Mouse (Mus musculus) lung, embryonic 16.5 days (tissue): ENCODE data around the gene Ppm1h. TPM values are rescaled to one million over a fixed set of nuclear protein-coding genes. Genes with fewer than 3 reads are reported as not detected.

ENCODE experiments used
- ATAC-seq: fragments of 200-750 bp; cut with Nextera tagmentation; 2 replicates; pipeline ENCODE4 v1.8.0; 2017; ENCODE audit warnings: low read depth, mild to moderate bottlenecking, moderate library complexity
- H3K27ac ChIP-seq: fragments of 300-500 bp; sonication (generic); 2 replicates; pipeline ENCODE4 v1.5.1; 2014; ENCODE audit warnings: mild to moderate bottlenecking, control low read depth, low read length
- H3K27me3 ChIP-seq: fragments of 300-500 bp; sonication (generic); 2 replicates; pipeline ENCODE4 v1.6.1; 2014; ENCODE audit warnings: low read depth, low read length, mixed read lengths; ENCODE audit not compliant: control insufficient read depth, insufficient read depth
- H3K36me3 ChIP-seq: fragments of 300-500 bp; sonication (generic); 2 replicates; pipeline ENCODE4 v1.6.1; 2014; ENCODE audit warnings: low read length; ENCODE audit not compliant: control insufficient read depth, insufficient read depth
- H3K4me1 ChIP-seq: fragments of 300-500 bp; sonication (generic); replicated peaks from 2 replicates; pipeline ENCODE4 v1.6.1; 2014; ENCODE audit warnings: low read length, mixed read lengths; ENCODE audit not compliant: control insufficient read depth, insufficient read depth
- H3K4me2 ChIP-seq: fragments of 300-500 bp; sonication (generic); 2 replicates; pipeline ENCODE4 v1.6.1; 2014; ENCODE audit warnings: low read depth, low read length, control low read depth
- H3K4me3 ChIP-seq: fragments of 300-500 bp; sonication (generic); 2 replicates; pipeline ENCODE4 v1.5.1; 2014; ENCODE audit warnings: mild to moderate bottlenecking, low read length, control low read depth
- H3K9ac ChIP-seq: fragments of 300-500 bp; sonication (generic); 2 replicates; pipeline ENCODE4 v1.6.1; 2014; ENCODE audit warnings: low read length, control low read depth
- H3K9me3 ChIP-seq: fragments of 300-500 bp; sonication (generic); 2 replicates; pipeline ENCODE4 v1.6.1; 2016; ENCODE audit warnings: low read length; ENCODE audit not compliant: control insufficient read depth
- WGBS: fragments of 180-500 bp; shearing (Covaris S2); extraction: QIAGEN DNeasy Blood & Tissue Kit; methylation state at CpG from one replicate; pipeline ENCODE4 v1.1.7; 2014; 5-methylcytosine and 5-hydroxymethylcytosine counted together
- polyA plus RNA-seq: library from polyadenylated mRNA; unstranded; fragments of >200 nt; fragmentation: Nextera tagmentation; extraction: Ambion mirVana; gene quantifications from 2 replicates; pipeline ENCODE4 v1.2.1, GENCODE M21; 2015

Gene Ppm1h
- polyA plus RNA-seq, 1 experiment from 2014 or later = 7.3 TPM

GRCm38 (mm10) chr10:122735284-122735784 lies 56.8 kb downstream of the Ppm1h start:
- H3K9me3 ChIP-seq = no peaks in the 10 kb centered on the region
- ATAC-seq = no peak
- 84% methylated on average over 7 of the region's 7 CpGs for WGBS
- no peaks in the 10 kb centered on the region for H3K4me1 ChIP-seq
- no peaks in the 10 kb centered on the region for H3K36me3 ChIP-seq
- no peak overlapping the region for H3K4me3 ChIP-seq
- no peak overlapping the region for H3K4me2 ChIP-seq
- no peaks in the 10 kb centered on the region for H3K27me3 ChIP-seq
- H3K27ac ChIP-seq = no peak overlapping the region
- no peak overlapping the region for H3K9ac ChIP-seq

DNA sequence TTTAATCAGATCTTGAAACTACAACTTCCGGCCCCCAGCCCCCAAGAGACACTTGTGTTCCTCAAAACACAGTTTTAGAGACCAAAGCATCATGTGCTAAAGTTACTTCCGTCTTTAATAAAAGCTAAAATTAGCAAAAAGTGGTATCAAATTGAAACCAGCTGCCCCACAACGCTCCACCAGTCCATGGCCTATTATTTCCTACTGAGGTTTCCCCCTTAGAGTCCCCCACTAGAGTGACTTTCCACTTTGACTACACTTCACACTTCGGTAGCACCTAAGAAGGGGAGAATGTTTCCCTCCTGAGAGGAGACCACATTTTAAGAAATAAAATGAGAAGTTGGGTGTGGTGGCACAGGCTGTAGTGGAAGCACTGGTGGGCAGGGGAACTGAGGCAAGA lies 58.3 kb downstream of the Ppm1h start:
- Histone ChIP-seq H3K36me3 (no peaks in the 10 kb centered on the region), H3K9me3 (no peaks in the 10 kb centered on the region), H3K9ac (no peak overlapping the region), H3K4me3 (no peak overlapping the region), H3K4me1 (no peaks in the 10 kb centered on the region), H3K27ac (no peak overlapping the region), H3K27me3 (no peaks in the 10 kb centered on the region), H3K4me2 (no peak overlapping the region)
- no peak for ATAC-seq
- WGBS = 73% methylated on average over 4 of the region's 4 CpGs

DNA sequence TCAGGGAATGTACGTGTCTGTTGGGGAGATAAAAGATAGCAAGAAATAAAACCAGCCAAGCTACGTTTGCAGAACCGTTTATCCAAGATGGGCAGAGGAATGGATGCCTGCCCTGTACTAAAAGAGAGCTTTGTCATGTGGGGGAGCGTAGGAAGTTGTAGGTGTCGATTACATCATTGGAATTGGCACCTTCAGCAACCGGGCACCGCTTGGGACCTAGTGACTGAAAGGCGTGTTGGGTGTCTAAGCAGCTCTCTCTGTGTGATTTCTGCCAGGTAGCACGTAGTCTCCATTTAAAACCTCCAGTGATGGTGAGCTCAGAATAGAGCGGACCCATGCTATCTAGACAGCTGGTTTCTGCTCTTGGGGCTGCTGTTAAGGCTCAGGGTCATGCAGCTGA lies 60.0 kb downstream of the Ppm1h start:
- WGBS = 71% methylated on average over 10 of the region's 10 CpGs
- H3K9me3 ChIP-seq = no peaks in the 10 kb centered on the region
- no peaks in the 10 kb centered on the region for H3K27me3 ChIP-seq
- H3K9ac ChIP-seq = no peak overlapping the region
- H3K27ac ChIP-seq = no peak overlapping the region
- no peak for ATAC-seq
- H3K4me2 ChIP-seq = no peak overlapping the region
- H3K4me1 ChIP-seq = no peaks in the 10 kb centered on the region
- H3K4me3 ChIP-seq = no peak overlapping the region
- no peaks in the 10 kb centered on the region for H3K36me3 ChIP-seq

DNA sequence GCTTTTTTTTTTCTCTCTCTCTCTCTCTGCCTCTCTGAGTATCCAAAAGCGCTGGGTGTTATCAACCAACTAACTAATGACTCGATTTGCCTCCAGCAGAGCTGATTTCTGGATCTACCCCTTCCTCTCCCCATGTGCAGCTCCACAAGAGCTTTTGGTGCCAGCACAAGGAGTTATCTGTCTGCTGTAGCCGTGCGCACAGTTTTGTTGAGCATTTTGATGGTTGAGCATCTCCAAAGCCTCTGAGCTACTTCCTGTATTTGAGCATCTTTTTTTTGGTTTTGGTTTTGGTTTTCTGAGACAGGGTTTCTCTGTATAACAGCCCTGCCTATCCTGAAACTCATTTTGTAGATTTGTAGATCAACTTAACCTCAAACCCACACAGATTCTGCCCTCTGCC lies 60.5 kb downstream of the Ppm1h start:
- WGBS = 79% methylated on average over 4 of the region's 4 CpGs

GRCm38 (mm10) chr10:122740117-122740516 lies 61.6 kb downstream of the Ppm1h start:
- WGBS = 83% methylated on average over 4 of the region's 4 CpGs
- H3K4me2 ChIP-seq = no peak overlapping the region

More for the DNA sequence above, 60.5 kb downstream of the Ppm1h start:
- Histone ChIP-seq H3K4me2 (no peak overlapping the region), H3K9me3 (no peaks in the 10 kb centered on the region), H3K27ac (no peak overlapping the region), H3K27me3 (no peaks in the 10 kb centered on the region), H3K4me3 (no peak overlapping the region), H3K9ac (no peak overlapping the region), H3K36me3 (no peaks in the 10 kb centered on the region), H3K4me1 (no peaks in the 10 kb centered on the region)
- ATAC-seq = no peak

DNA sequence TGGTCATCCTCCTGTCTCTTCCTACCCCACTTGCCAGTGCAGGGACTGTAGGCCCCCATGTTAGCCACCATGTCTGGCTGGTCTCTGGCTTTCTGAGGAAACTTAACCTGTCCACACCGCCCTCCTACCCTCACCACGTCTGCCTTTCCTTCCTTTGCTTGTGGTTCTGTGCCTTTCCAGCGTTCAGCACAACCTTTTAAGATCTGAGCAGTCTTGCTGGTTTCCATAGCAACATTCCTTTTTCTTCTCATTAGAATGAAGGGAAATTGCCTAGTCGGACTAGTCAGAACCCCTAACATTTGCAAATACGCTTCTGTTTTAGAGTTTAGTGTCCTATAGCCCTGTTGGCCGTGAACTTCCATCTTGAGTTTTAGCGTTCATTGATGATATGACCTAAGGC lies 62.6 kb downstream of the Ppm1h start:
- 74% methylated on average over 7 of the region's 7 CpGs for WGBS
- H3K27me3 ChIP-seq = no peaks in the 10 kb centered on the region
- H3K36me3 ChIP-seq = no peaks in the 10 kb centered on the region
- no peak for ATAC-seq
- no peak overlapping the region for H3K4me3 ChIP-seq
- no peaks in the 10 kb centered on the region for H3K9me3 ChIP-seq
- no peaks in the 10 kb centered on the region for H3K4me1 ChIP-seq
- no peak overlapping the region for H3K9ac ChIP-seq
- no peak overlapping the region for H3K27ac ChIP-seq
- H3K4me2 ChIP-seq = no peak overlapping the region

More at GRCm38 (mm10) chr10:122740117-122740516, 61.6 kb downstream of the Ppm1h start:
- H3K27me3 ChIP-seq = no peaks in the 10 kb centered on the region
- H3K4me1 ChIP-seq = no peaks in the 10 kb centered on the region
- ATAC-seq = no peak
- no peak overlapping the region for H3K4me3 ChIP-seq
- H3K36me3 ChIP-seq = no peaks in the 10 kb centered on the region
- no peaks in the 10 kb centered on the region for H3K9me3 ChIP-seq
- no peak overlapping the region for H3K27ac ChIP-seq
- H3K9ac ChIP-seq = no peak overlapping the region

DNA sequence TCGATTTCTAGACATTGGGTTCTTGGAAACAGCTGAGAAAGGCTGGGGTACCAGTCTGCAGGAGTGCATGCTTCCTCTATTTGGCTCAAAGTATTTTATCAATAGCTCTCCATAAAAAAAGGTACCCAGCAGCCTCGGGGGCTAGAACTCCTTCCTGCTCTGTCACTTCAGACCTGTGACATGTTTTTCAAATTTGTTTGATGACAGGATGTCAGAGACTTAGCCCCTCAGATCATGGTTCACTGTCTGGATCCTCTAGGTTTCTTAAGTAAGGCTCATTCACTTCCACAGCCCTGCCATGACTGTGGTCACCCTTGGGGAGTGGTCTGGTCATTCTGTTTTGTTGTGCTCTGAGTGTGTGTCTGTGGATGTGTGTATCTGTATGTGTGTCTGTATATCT lies 63.6 kb downstream of the Ppm1h start:
- no peaks in the 10 kb centered on the region for H3K9me3 ChIP-seq
- H3K27ac ChIP-seq = no peak overlapping the region
- no peaks in the 10 kb centered on the region for H3K27me3 ChIP-seq
- 56% methylated on average over 2 of the region's 2 CpGs for WGBS
- ATAC-seq = no peak
- H3K4me3 ChIP-seq = no peak overlapping the region
- H3K4me2 ChIP-seq = no peak overlapping the region
- H3K36me3 ChIP-seq = no peaks in the 10 kb centered on the region
- no peak overlapping the region for H3K9ac ChIP-seq
- H3K4me1 ChIP-seq = no peaks in the 10 kb centered on the region

- 87% methylated on average over 2 of the region's 2 CpGs for WGBS
- no peaks in the 10 kb centered on the region for H3K36me3 ChIP-seq
- H3K4me3 ChIP-seq = no peak overlapping the region
- no peak overlapping the region for H3K27ac ChIP-seq
- no peaks in the 10 kb centered on the region for H3K4me1 ChIP-seq
- no peaks in the 10 kb centered on the region for H3K9me3 ChIP-seq
- no peak overlapping the region for H3K9ac ChIP-seq
- H3K4me2 ChIP-seq = no peak overlapping the region
- H3K27me3 ChIP-seq = no peaks in the 10 kb centered on the region
- ATAC-seq = no peak
Observed at GRCm38 (mm10) chr10:122743361-122743760, 64.8 kb downstream of the Ppm1h start.

DNA sequence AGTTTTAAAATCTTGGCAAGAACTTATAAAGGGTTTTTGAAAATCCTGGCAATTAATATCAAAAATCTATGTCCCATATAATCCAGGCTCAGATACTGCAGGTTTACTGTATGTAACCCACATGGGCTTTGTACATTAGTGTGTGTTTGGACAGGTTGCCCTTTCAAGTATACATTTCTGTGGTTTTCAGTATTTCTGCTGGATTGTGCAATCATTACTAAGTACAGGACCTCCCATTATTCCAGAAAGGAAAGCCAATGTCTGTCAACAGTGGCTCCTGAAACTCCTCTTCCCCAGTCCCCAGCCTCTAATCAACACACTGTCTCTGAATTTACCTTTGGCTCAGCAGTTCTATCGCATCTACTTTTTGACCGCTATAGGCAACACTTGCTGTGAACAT lies 66.4 kb downstream of the Ppm1h start:
- no peaks in the 10 kb centered on the region for H3K27me3 ChIP-seq
- no peak overlapping the region for H3K9ac ChIP-seq
- no peak overlapping the region for H3K4me2 ChIP-seq
- no peaks in the 10 kb centered on the region for H3K36me3 ChIP-seq
- H3K4me1 ChIP-seq = no peaks in the 10 kb centered on the region
- 90% methylated on average over 2 of the region's 2 CpGs for WGBS
- no peak for ATAC-seq
- H3K9me3 ChIP-seq = no peaks in the 10 kb centered on the region
- H3K4me3 ChIP-seq = no peak overlapping the region
- H3K27ac ChIP-seq = no peak overlapping the region

GRCm38 (mm10) chr10:122746211-122746610 lies 67.6 kb downstream of the Ppm1h start:
- H3K9ac ChIP-seq = no peak overlapping the region
- no peak overlapping the region for H3K4me3 ChIP-seq
- ATAC-seq = no peak
- H3K27ac ChIP-seq = no peak overlapping the region
- no peak overlapping the region for H3K4me2 ChIP-seq
- no peaks in the 10 kb centered on the region for H3K9me3 ChIP-seq
- H3K36me3 ChIP-seq = no peaks in the 10 kb centered on the region
- no peaks in the 10 kb centered on the region for H3K27me3 ChIP-seq
- no peaks in the 10 kb centered on the region for H3K4me1 ChIP-seq
- 71% methylated on average over 7 of the region's 7 CpGs for WGBS
